Mouse (Mus musculus) ovary, postnatal 36 days (tissue): Measurements from ENCODE around the gene Cnnm3.
A peak's percentile ranks its signal among the peaks of the same experiment; 100 is the strongest.

Experiments
- DNase-seq: peaks from one replicate; pipeline ENCODE4 v3.0.0; 2022; ENCODE audit warnings: low spot score, mixed read lengths

Gene Cnnm3

DNA sequence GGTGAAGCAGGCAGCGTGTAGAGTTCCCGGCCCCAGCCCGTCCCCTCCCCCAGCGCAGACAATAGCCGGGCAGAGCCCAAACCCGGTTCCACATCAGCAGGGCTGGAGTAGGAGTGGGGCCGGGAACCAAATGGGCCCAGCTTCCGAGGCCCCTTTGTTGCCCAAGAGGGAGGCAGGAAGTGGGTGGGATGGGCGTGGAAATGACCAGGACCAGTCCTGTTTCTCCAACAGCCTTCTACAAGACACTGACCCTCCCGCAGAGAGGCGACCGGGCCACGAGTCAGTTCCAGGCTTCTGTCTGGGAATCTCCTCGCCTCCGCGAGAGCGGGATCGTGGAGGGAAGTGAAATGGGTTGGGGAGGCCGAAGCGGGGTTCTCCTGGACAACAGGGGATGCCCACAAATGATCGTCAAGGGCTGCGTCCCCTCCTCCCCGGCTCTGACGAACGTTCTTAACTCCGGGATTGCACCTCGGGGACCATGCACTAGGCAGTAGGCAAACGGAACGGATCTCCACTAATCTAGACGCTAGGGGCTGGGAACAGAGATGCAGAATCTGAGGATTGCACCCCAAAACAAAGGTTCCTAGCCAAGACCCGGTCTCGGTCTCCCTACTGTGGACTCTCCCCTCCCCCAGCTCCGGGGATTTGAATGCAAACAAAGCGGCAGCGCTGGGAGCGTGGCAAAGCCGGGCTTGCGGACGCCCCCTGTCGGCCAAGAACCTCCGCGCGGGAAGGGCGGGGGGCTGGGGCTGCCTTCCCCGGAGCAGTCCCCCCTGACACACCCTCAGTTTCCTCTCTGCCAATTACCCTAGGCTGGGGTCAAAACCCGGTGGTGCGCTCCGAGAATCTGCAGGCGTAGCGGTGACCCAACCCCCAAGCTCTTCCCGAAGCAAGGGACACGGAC, 45.1 kb downstream of the Cnnm3 start:
- peak; percentile 92 for DNase-seq

DNA sequence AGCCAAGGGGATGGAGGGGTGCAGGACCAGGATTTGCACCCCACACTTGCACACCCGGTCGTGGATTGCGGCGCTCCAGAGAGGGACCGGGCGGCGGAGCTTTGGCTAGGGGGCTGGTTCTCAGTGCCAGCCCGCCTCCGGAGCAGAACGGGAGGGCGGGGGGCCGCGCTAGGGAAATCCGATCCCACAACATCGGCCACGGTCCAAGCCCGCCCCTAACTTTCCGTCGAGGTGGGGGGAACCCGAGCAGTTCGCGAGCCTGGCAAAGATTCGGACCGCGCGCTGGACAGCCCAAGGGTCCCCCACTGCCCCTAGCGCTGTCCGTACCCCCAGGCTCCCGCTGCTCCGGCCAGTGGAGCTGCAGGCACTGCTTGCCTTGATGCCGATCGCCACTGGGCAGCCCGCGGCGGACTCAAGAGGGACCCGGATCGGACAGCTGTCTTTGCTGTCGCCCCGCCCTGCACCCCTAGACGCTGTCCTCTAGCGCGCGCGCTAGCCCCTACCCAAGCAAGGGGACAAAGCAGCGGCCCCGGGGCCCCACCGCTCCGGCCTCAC, 45.9 kb downstream of the Cnnm3 start:
- peak; percentile 89 for DNase-seq

DNA sequence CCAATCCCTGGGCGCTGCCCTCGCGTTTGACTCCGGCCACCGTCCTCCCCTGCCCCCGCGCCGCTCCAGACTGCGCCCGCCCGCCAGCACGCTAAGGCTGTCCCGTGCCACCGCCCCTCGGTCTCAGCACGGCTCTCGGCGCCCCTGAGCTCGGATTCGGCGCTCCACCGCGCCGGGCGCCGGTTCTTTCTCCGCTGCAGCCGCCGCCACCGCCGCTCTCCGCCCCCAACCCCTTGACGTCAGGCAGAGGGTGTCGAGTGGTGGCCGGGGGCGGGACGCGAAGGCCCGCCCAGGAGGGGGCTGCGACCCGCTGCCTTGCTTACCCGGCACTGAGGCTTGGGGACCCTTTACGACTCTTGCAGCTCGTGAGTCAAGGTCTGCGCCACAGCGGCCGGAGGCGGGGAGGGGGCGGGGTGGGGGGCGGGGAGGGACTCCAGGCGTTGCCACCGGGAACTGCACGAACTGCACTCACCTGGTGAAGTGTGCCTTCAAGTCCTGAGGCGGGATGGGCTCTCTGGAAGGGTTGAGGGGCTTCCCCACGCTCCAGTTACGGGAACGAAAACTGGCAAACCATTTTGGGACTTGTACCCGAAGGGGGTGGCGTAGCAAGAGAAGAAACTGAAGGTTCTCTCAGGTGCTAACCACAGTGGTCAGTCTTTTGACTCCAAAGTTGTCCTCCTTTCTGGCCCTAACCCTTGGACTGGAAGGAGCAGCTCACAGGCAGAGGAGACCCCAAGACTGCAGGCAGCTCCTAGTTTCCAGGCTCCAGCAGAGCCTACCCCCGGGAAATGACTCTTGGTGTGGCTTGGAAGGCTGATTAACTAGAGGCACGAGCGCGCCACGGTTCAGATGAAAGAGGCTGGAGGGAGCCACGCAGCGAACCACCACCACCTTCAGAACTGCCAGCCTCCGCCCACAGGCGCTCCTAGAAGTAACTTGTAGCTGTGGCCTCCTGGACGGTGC, 46.6 kb downstream of the Cnnm3 start, which contains the start of gene Sema4c:
Gene Sema4c, minus strand, starts transcription at position 319 of the 963 bp plus-strand sequence.
- DNase-seq, result peak; percentile 83

DNA sequence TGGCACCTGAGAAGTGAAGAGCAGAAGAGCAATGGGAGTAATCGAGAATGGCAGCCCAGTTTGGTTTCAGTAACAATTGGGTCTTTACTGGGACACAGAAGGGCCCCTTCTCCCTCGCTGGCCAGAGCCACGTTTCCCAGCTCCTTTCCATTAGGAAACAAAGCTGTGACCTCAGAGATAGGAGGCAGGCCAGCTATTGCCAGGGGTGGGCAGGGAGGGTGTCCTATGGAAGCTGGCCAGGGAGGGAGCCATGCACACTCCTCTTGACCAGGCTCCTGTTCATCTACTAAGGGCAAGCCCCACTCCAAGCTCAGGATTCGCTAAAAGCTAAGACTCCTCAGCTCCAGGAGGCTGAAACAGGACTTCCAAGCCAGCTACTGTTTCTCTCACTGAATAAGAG, 47.6 kb downstream of the Cnnm3 start:
- no peak for DNase-seq

DNA sequence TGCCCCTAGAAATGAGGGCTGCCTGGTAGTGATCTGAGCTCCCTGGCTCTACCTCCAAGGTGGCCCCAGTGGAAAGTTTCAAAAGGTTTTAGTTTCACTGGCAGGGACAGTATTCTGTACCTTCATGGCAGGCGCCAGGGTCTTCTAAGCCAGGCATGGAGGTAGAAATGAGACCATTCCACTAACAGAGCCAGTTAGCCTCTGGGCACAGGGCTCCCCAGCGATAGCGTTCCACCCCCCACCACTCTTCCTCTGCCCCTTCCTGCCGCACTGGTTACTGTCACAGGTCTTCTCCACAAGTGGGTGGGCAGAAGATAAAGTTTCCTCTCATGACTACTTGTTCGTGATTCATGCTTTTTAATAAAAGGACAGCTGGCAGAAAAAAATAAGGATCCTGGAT, 48.2 kb downstream of the Cnnm3 start:
- DNase-seq, result no peak

DNA sequence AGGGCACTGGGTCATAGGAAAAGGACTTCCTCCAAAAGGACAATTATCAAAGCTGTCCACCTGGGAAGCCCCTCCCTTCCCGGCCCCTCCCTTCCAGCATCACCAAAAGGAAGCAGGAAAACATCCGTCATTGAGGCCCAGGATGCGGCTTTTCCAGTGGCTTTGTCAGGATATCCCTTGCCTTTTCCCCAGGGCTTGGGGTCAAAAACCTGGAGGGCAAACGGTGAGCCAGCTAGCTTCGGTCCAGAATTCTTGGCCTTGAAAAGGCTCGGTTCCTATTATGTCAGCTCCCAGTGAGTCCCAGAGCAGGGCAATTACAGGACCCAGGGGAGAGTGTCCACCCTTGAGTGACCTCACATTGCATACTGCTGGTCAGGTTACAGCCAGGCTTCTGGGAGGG, 49.2 kb downstream of the Cnnm3 start:
- DNase-seq, result no peak

DNA sequence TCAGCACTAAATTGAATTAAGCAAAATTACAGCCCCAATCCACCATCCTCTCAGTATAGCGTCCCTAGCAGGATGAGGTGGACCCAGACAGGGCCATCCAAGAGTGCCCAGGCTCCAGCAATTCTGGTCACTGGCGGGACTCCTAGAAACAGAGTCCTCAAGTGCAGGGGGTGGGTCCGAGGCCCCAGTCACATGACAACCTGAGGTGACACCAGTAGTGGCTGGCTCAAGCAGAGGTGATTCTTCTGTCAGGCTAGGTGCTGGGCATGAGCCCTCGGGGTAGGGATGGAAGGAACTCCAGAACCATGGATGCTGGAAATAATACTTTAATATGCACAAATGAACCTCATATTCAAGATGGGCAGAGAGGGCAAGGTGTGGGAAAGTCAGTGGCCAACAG, 50.7 kb downstream of the Cnnm3 start:
- no peak for DNase-seq

DNA sequence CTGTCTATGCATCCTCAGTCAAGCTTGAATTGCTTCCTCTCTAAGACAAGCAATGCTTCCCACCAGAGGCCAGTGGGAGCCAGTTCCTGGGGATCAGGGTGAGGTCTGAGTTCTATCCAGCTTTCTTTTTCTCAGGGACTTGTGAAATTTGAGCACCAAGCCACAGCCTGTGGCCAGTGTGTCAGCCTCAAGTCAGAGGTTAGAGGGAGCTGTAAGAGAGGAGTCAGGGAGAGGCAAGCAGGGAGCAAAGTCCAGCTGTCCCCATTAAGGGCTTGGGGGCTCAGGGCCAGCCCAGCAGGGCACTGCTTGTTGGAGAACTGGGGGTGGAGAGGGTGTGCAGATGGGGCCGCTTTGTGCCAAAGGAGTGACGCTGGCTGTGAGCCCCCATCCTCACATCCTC, 51.5 kb downstream of the Cnnm3 start:
- DNase-seq, result no peak

DNA sequence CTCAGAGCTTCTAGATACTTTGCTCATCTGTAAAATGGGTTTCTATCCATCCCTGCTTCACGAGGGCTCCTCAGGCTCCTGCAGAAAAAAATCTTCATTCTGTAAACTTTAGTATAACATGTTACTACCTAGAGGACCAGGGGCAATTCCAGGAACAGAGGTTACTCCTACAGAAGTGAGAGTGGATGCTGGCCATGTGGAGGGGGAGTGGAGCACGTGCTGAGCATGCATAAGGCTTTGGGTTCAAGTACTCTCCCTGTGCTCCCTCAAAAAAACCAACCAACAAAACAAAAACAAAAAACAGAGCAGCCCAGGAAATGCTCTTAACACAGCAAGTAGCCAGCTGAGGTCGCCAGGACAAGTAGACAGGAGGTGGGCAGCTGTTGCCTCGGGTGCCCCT, 52.0 kb downstream of the Cnnm3 start:
- no peak for DNase-seq

DNA sequence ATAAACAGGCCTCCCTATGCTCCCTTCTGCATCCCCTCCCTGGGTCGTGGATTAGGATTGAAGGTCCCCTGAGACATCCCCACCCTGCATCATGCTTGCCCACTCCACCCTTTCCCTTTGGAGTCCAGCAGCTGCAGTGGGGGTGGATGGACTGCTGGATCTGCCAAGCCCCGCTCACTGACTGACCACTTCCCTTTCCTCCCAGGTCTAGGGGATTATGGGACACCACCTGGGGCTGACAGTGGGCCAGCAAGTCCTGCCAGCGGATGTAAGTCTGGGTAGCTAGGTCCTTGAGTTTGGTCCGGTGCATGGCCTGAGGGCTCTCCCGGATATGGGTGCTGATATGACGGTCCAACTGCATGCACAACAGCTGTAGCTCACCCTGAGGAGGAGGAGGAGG, 52.4 kb downstream of the Cnnm3 start:
- no peak for DNase-seq

DNA sequence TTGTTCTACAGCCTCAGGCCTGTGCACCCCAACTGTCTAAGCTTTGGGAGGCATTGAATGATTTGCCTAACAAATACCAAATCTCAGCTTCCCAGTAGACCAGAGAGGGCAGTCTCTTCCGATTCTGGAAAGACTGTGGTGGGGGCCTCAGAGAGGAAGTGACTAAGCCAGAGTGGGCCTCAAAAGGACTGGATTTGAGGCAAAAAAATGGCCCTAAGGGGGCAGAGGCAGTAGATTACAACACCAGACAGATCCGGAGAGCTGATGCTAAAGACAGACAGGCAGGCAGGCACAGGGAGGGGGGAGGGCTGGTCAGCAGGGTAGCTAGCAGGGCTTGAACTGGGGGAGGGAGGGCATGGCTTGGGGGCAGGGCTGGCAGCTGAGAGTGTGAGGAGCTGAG, 54.8 kb downstream of the Cnnm3 start:
- DNase-seq, result no peak

DNA sequence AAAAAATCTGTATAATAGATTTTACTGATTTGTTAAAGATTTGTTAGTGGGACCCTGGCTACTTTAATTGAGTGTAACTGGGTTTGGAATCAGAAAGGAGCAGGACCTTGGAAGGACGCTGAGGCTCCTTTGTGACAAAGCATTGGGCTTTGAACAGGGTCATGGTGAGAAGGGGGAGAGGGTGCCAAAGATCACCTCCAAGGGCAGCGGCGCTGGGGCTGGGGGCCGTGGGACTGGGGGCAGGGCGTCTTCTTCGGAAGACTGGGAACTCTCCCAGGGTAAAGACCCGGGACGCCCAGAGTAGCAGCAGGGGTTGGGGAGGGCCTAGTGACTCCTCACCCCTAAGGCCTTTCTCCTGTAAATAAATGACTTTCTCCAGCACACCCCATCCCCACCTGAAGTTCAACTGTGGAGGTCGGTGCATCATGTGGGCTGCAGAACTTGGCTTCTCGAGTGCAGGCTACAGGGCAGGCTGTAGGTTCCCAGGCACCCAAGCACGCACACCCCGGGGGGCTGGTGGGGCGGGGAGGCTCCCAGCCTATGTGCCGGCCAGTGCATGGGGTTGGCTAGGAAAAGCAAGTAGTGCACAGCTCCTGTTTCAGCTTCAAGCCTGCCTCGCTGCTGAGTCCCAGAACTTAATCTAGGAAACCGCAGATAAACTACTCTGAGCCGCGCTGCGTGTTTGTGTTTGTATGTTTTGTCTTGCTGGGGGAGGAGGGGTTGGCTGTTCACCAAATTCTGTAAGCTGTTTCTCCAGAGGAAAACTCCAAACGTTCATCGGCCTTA, 56.3 kb downstream of the Cnnm3 start:
- DNase-seq, result no peak

DNA sequence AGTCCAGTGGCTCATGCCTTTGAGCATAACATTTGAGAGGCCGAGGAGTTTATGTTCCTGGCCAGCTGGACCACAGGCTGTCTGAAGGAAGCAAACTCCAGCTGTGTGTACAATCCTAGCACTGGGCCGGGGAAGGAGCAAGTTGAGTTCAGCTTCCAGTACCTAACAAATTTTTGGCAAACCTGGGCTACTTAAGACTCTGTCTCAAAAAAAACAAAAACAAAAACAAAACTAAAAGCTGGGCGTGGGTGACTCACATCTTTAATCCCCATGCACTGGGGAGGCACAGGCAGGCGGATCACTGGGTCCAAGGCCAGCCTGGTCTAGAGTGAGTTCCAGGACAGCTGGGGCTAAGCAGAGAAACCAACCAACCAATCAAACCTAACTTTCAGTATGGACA, 57.1 kb downstream of the Cnnm3 start:
- DNase-seq, result no peak

DNA sequence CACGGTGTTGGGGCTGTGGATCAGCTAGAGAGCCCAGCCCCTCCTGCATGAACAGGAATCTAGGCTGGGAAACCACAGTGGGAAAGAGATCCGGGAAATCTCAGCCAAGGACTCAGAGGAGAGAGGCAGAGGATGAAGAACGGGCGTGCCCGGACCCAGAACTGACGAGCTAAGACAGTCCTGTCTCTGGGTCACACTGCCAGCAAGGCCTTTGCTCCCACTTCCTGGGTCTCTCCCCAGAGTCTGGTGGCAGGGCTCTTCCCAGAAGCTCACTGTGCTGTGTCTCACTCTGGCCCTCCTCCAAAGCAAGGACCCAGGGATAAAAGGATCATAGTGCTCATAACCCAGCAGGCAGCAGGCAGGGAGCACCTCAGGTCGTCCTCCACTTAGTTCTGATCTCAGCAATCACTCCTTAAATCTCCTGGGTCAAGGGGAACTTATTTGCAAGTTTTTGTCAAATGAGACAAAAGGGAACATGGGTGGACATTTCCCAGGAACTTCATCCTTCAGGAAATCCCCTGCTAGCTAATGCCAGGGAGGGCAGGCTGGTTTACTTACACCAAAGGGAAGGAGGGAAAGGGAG, 58.1 kb downstream of the Cnnm3 start:
- no peak for DNase-seq

DNA sequence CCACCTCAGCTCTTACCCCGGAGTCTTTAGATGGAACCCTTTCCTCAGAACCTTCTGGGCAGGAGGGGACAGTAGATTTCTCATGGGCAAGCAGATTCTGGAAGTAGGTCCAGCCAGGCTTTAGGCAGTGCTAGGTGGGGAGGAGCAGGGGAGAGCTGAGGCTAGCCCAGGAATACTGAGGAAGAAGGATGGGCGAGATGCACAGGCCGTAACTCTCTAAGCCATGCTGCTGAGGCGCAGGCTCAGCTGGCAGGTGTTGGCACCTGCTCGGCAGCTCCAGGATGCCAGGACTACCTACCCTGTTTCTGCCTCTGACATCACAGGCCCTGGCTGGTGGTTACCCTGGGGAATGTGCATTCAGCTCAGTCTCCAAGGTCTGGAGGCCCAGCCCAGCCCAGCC, 58.7 kb downstream of the Cnnm3 start:
- no peak for DNase-seq

DNA sequence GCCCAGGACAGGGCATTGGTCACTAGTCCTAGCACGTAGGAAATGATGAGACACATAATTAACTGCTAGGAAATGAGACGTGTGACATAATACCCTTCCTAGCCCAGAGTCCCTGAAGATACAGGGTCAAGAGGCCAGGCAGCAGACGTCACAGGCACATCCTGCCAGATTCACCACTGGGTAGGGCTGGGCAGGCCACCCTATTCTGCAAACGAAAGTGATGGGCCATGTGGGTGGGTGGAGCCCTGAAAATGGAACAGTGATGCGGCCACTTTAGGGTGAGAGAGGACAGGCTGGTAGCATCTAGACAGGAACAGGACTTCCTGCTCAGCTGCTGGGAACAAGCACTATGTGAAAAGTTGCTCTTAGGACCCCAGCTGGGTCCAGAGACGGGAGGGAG, 60.0 kb downstream of the Cnnm3 start:
- no peak for DNase-seq

DNA sequence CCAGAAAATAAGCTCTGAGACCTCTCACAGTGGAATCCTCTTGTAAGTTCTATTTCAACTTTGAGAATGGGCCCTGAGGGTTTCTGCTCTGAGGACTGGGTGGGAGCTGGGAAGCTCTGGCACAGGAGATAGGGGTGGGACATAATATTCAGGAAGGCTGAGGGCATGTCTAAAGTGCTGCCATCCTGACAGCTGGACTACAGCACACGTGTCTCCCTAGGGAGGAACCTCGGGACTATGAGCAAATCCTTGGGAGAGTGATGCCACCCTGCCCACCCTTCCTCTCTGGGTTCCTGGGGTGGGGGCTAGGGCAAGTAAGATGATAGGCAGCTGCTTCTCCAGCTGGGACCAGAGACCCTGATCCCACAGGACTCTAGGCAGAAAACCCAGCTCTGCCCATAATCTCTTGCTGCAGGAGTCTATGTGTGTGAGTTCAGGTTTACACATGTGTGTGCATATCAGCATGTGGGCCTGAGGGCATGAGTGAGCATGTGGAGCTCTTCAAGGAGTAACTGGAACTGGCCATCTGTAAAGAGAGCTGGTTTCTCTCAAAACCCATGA, 60.6 kb downstream of the Cnnm3 start:
- no peak for DNase-seq

DNA sequence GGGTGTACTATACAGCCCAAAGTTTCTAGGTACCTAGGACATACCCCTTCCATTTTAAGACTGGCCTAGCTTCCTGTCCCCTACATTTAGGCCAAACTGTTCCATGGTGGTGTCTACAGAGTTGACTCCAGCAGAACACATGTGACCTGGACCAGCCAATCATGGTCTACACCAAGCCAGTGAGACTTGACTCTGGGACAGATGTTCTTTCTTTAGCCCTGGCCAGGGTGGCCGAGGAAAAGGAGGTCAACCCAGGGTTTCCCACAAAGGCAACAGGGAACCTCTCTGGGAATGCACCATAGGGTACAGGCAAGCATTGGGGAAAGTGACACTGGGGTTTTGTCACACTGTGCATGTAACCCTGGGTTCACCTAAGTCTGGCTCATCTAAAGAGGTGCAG, 61.0 kb downstream of the Cnnm3 start:
- no peak for DNase-seq

DNA sequence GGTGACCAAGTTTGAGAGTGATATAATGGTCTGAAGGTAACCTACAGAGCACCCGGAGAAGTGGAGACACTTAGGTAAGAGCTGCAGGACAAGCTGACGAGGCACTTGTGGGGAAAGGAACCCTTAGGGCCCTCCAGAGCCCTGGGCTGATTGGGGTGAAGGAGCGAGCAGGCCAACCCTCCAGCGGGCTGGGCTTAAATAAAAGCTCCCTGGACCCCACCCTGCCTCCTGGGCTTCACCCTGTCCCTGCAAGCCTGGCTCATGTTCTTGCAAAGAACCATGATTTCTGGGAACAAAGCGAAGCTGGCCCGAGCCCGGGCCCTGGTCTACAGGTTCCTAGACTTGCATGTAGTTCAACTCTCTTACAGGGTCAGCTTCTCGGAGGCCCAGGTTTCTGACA, 61.9 kb downstream of the Cnnm3 start:
- no peak for DNase-seq

DNA sequence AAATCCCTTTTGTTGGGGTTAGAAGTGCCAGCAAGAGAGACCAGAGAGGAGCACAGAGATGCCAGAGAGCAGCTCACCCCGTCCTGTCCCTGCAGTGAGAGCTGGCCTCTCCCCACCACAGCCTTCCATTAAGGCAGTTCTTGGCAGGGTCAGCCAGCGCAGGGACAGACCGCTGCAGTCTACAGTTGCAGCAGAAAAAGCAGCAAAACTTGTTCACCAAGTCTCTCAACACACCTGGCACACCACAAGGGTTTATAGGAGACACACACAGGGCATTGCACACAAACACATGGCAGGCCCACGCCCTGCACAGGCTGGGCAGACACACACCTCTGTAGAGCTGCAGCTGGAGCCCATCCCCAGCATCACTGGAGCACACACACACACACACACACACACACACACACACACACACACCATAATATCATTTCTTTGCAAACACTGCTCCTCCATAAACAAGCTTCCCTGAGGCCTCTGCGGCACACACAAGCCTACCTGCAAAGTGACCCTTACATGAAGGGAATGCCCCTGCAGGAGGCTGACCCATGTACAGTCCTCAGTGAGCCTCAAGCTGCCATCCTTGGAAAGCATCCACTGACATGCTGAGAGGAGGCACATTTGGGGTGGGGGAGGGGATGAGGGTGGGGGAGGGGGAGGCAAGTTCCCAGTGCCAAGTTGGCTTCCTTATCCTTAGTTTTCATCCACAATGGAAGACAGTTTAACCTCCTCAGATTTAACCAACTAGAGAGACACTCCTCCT, 62.7 kb downstream of the Cnnm3 start:
- DNase-seq, result no peak
